Mouse (Mus musculus) testis, adult 10 weeks (tissue): ENCODE measurements around the gene Zfp827. TPM values are rescaled to one million over a fixed set of nuclear protein-coding genes. Genes with fewer than 3 reads are reported as not detected.

Experiments
- polyA plus RNA-seq: library from polyadenylated mRNA; stranded (reverse); fragments of 350-450 nt; fragmentation: Illumina TruSeq; extraction: RNeasy Lipid Tissue Mini Kit (QIAGEN cat#74804); gene quantifications from one replicate; pipeline ENCODE4 v1.2.3, GENCODE M21; 2014; ENCODE audit warnings: low read depth, low replicate concordance

Gene Zfp827
- 2.4 TPM for polyA plus RNA-seq

DNA sequence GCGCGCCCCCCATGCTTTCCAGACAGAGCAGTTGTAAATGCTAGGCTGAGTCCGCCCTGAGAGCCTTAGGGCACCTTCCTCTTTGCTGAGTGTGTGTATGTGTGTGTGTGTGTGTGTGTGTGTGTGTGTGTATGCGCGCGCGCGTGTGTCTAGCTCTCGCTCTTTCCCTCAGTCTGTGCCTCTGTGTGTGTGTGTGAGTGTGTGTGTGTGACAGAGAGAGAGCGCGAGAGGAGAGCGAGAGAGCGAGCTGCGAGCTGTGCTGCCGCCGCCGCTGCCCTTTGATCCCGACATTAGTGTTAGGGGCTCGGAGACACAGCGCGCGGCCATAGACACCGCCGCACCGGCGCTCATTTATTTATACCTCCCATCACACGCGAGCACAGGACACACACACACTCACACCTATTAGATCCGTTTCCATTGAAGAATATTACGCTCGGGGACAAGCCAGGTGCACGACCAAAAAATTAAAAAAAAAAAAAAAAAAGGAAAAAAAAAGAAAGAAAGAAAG, at the start of gene Zfp827:
Gene Zfp827 (plus strand): TSS at position 461 of the 511 bp plus-strand sequence.

Other genes with a start within 250 kb of the Zfp827 start
- 52.5 TPM for gene Lsm6, start 207.3 kb upstream of the Zfp827 start, polyA plus RNA-seq
- gene 1700011L22Rik, start 220.1 kb downstream of the Zfp827 start, polyA plus RNA-seq = 52.1 TPM